Mouse (Mus musculus) CH12.LX (cell line): Measurements from ENCODE around the gene Dis3l.

Experiments used
- CTCF ChIP-seq, 2 experiments: IDR thresholded peaks in 1 of 2; conservative IDR thresholded peaks in 1 of 2; 2 replicates each; pipeline ENCODE4 v1.5.1; 2011 to 2012; ENCODE audit warnings: low read depth in 2 of 2, low read length in 2 of 2, improper control_type of control experiment in 1 of 2, inconsistent platforms in 1 of 2, mild to moderate bottlenecking in 1 of 2, moderate library complexity in 1 of 2
- ELF1 ChIP-seq: IDR thresholded peaks from 2 replicates; pipeline ENCODE4 v1.6.1; 2014; ENCODE audit warnings: low read depth, mild to moderate bottlenecking, inconsistent platforms, low read length, improper control_type of control experiment
- HCFC1 ChIP-seq: IDR thresholded peaks from 2 replicates; pipeline ENCODE4 v1.6.1; 2012; ENCODE audit warnings: low read depth, mild to moderate bottlenecking, inconsistent platforms, low read length, improper control_type of control experiment
- MAFK ChIP-seq: IDR thresholded peaks from 2 replicates; pipeline ENCODE4 v1.6.1; 2011; ENCODE audit warnings: low read length, improper control_type of control experiment; ENCODE audit not compliant: insufficient replicate concordance
- MAX ChIP-seq: IDR thresholded peaks from 2 replicates; pipeline ENCODE4 v1.6.1; 2011; ENCODE audit warnings: low read length, improper control_type of control experiment
- POLR2A ChIP-seq: IDR thresholded peaks from 2 replicates; pipeline ENCODE4 v1.6.1; 2011; ENCODE audit warnings: low read depth, mild to moderate bottlenecking, improper control_type of control experiment, low read length
- SIN3A ChIP-seq: IDR thresholded peaks from 2 replicates; pipeline ENCODE4 v1.6.1; 2012; ENCODE audit warnings: low read length, improper control_type of control experiment, inconsistent platforms
- ZKSCAN1 ChIP-seq: IDR thresholded peaks from 2 replicates; pipeline ENCODE4 v1.6.1; 2012; ENCODE audit warnings: low read depth, inconsistent platforms, low read length, improper control_type of control experiment, borderline replicate concordance
- ZMIZ1 ChIP-seq: IDR thresholded peaks from 2 replicates; pipeline ENCODE4 v1.6.1; 2012; ENCODE audit warnings: low read depth, mild to moderate bottlenecking, inconsistent platforms, low read length, improper control_type of control experiment

GRCm38 (mm10) chr9:64369871-64370270, 28.8 kb upstream of the Dis3l start:
- TF ChIP-seq ZKSCAN1 (no peak), HCFC1 (no peak), POLR2A (no peak), CTCF (conservative IDR thresholded peaks at IDR 0.05 in 1 of 2, IDR thresholded peaks at IDR 0.05 in 1 of 2; ENCODE audit: low read depth in 2 of 2, low read length in 2 of 2) (no peak), MAFK (no peak), MAX (no peak), ELF1 (no peak), SIN3A (no peak), ZMIZ1 (no peak)
